10 mouse cellular contexts compared by ENCODE assay signal in genomic region chr3:121584736-121585151, GRCm38 (mm10). TPM values are rescaled to one million over a fixed set of nuclear protein-coding genes. Genes with fewer than 3 reads are reported as not detected.
DNase-seq lines count a peak whose midpoint lies in the region; ATAC-seq and TF ChIP-seq lines count a peak whose summit lies in the region.
"Had no signal": no experiment of that assay in that cellular context is flagged by ENCODE, and none has a peak within 500 bp of the region (broad histone marks: within the 10 kb centered on the region; RNA-seq: fewer than 3 reads in every experiment).

No protein-coding gene starts in this region.

- H3K4me3 ChIP-seq in embryonic facial prominence, embryonic 13.5 days = no peak overlapping the region
- H3K4me3 ChIP-seq in lung, postnatal 0 days (ENCODE audit: low read depth, low read length) = no peak overlapping the region
- H3K4me3 ChIP-seq: midbrain, embryonic 12.5 days had no signal

- DNase-seq in urinary bladder, postnatal 25 days (ENCODE audit: low spot score) = peak; percentile 42
- DNase-seq in urinary bladder, postnatal 10 days (ENCODE audit: low spot score) = no peak
- DNase-seq in lung, postnatal 0 days (ENCODE audit: low spot score) = peak; percentile 90
- no peak for DNase-seq in thymus, postnatal 10 days (ENCODE audit: low spot score in 2 of 2)
- DNase-seq in layer of hippocampus, adult 9-10 months (ENCODE audit: low spot score) = no peak
- no peak for DNase-seq in layer of hippocampus, adult 9-11 months
- DNase-seq: spleen, adult 18-20 months had no signal

- H3K4me1 ChIP-seq in embryonic facial prominence, embryonic 13.5 days = peaks cover 41% of the 10 kb centered on the region
- 0 out of 2 replicates have a peak, but pooled peaks cover 2% of the 10 kb centered on the region for H3K4me1 ChIP-seq in lung, postnatal 0 days (ENCODE audit: insufficient read depth, low read depth, low read length)
- H3K4me1 ChIP-seq: midbrain, embryonic 12.5 days had no signal

- no peak for ATAC-seq in embryonic facial prominence, embryonic 13.5 days (ENCODE audit: insufficient number of reproducible peaks, insufficient read depth, low FRiP score, low TSS enrichment, low read depth)
- peak; percentile 87 for ATAC-seq in lung, postnatal 0 days
- no peak for ATAC-seq in CD4-positive, CD25-positive, alpha-beta regulatory T cell, adult 4 months

- TF ChIP-seq CTCF in lung, postnatal 0 days (IDR thresholded peaks at IDR 0.05) = no peak

- WGBS in embryonic facial prominence, embryonic 13.5 days = 64% methylated on average over 5 of the region's 5 CpGs
- 40% methylated on average over 5 of the region's 5 CpGs for WGBS in lung, postnatal 0 days

- H3K4me2 ChIP-seq in embryonic facial prominence, embryonic 13.5 days = no peak overlapping the region
- no peak overlapping the region for H3K4me2 ChIP-seq in lung, postnatal 0 days (replicated peaks; ENCODE audit: low read depth, low read length)
- H3K4me2 ChIP-seq: midbrain, embryonic 12.5 days had no signal

- H3K27me3 ChIP-seq in embryonic facial prominence, embryonic 13.5 days = no peaks in the 10 kb centered on the region
- no peaks in the 10 kb centered on the region for H3K27me3 ChIP-seq in lung, postnatal 0 days (replicated peaks; ENCODE audit: insufficient read depth, low read length)
- H3K27me3 ChIP-seq: midbrain, embryonic 12.5 days had no signal

- H3K9ac ChIP-seq in embryonic facial prominence, embryonic 13.5 days = no peak overlapping the region
- no peak overlapping the region for H3K9ac ChIP-seq in lung, postnatal 0 days (replicated peaks; ENCODE audit: low read depth)
- H3K9ac ChIP-seq: midbrain, embryonic 12.5 days had no signal

- H3K36me3 ChIP-seq in embryonic facial prominence, embryonic 13.5 days = no peaks in the 10 kb centered on the region
- H3K36me3 ChIP-seq in lung, postnatal 0 days (ENCODE audit: insufficient read depth, low read length) = no peaks in the 10 kb centered on the region
- H3K36me3 ChIP-seq: midbrain, embryonic 12.5 days had no signal

- H3K9me3 ChIP-seq in embryonic facial prominence, embryonic 13.5 days = no peaks in the 10 kb centered on the region
- H3K9me3 ChIP-seq in lung, postnatal 0 days (ENCODE audit: low read length) = no peaks in the 10 kb centered on the region
- H3K9me3 ChIP-seq: midbrain, embryonic 12.5 days had no signal

- TF ChIP-seq EP300 in lung, postnatal 0 days (IDR thresholded peaks at IDR 0.05) = peak; percentile 98

- peak overlapping the region; percentile 68 for H3K27ac ChIP-seq in embryonic facial prominence, embryonic 13.5 days
- H3K27ac ChIP-seq in lung, postnatal 0 days (ENCODE audit: low read length) = peak overlapping the region; percentile 39
- H3K27ac ChIP-seq: midbrain, embryonic 12.5 days had no signal

RNA-seq across cellular contexts. Expression of gene Slc44a3, which starts 52.5 kb away (rescaled TPM):
- polyA plus RNA-seq in embryonic facial prominence, embryonic 13.5 days (2015; fragmentation: Nextera tagmentation; extraction: Ambion mirVana) = 2.3 and 4.2 TPM in 2 replicates
- 45.4 and 48.7 TPM in 2 replicates for polyA plus RNA-seq in lung, postnatal 0 days (2015; fragmentation: Nextera tagmentation; extraction: Ambion mirVana)
- not detected for polyA plus RNA-seq in CD4-positive, CD25-positive, alpha-beta regulatory T cell, adult 4 months (2017; shearing (Covaris generic))

Comparison
In these comparisons a context has a peak if more than half of its experiments do, and no peak if none do; other contexts are left out.
1. DNase-seq: peak in urinary bladder, postnatal 25 days (single experiment) and lung, postnatal 0 days (single experiment); none in urinary bladder, postnatal 10 days (single experiment), thymus, postnatal 10 days (0 of 2), layer of hippocampus, adult 9-10 months (single experiment) and layer of hippocampus, adult 9-11 months (single experiment).